Mouse (Mus musculus) hindbrain, postnatal 0 days (tissue): Measurements from ENCODE around the gene Tenm2. TPM values are rescaled to one million over a fixed set of nuclear protein-coding genes. Genes with fewer than 3 reads are reported as not detected.

ENCODE experiments used
- ATAC-seq: fragments of 200-750 bp; cut with Nextera tagmentation; 2 replicates; pipeline ENCODE4 v1.8.0; 2017; ENCODE audit warnings: mild to moderate bottlenecking, moderate TSS enrichment, moderate library complexity
- DNase-seq: peaks from one replicate; pipeline ENCODE4 v3.0.0-alpha.2; 2015; ENCODE audit warnings: low spot score
- H3K27ac ChIP-seq: fragments of 300-500 bp; sonication (generic); 2 replicates; pipeline ENCODE4 v1.5.1; 2014; ENCODE audit warnings: mild to moderate bottlenecking
- H3K27me3 ChIP-seq: fragments of 300-500 bp; sonication (generic); 2 replicates; pipeline ENCODE4 v1.6.1; 2014; ENCODE audit warnings: low read length, mixed read lengths; ENCODE audit not compliant: insufficient read depth
- H3K36me3 ChIP-seq: fragments of 300-500 bp; sonication (generic); 2 replicates; pipeline ENCODE4 v1.6.1; 2014; ENCODE audit warnings: low read length, mixed read lengths; ENCODE audit not compliant: insufficient read depth
- H3K4me1 ChIP-seq: fragments of 300-500 bp; sonication (generic); 2 replicates; pipeline ENCODE4 v1.6.1; 2014; ENCODE audit warnings: antibody characterized with exemption, low read length, mixed read lengths; ENCODE audit not compliant: insufficient read depth
- H3K4me2 ChIP-seq: fragments of 300-500 bp; sonication (generic); 2 replicates; pipeline ENCODE4 v1.6.1; 2014; ENCODE audit warnings: low read depth, mild to moderate bottlenecking, low read length, moderate library complexity, mixed read lengths
- H3K4me3 ChIP-seq: fragments of 300-500 bp; sonication (generic); 2 replicates; pipeline ENCODE4 v1.5.1; 2014; ENCODE audit warnings: low read length
- H3K9ac ChIP-seq: fragments of 300-500 bp; sonication (generic); replicated peaks from 2 replicates; pipeline ENCODE4 v1.6.1; 2014; ENCODE audit warnings: mild to moderate bottlenecking, low read length, moderate library complexity, mixed read lengths
- H3K9me3 ChIP-seq: fragments of 300-500 bp; sonication (generic); 2 replicates; pipeline ENCODE4 v1.6.1; 2016; ENCODE audit warnings: low read length, mixed read lengths
- CTCF ChIP-seq: IDR thresholded peaks from 2 replicates; pipeline ENCODE4 v1.5.1; 2016; ENCODE audit warnings: antibody characterized with exemption, control low read depth, low read depth
- WGBS: fragments of 180-500 bp; shearing (Covaris S2); extraction: QIAGEN DNeasy Blood & Tissue Kit; methylation state at CpG from one replicate; pipeline ENCODE4 v1.1.7; 2014; 5-methylcytosine and 5-hydroxymethylcytosine counted together
- polyA plus RNA-seq: library from polyadenylated mRNA; unstranded; fragments of >200 nt; fragmentation: Nextera tagmentation; extraction: Ambion mirVana; gene quantifications from 2 replicates; pipeline ENCODE4 v1.2.1, GENCODE M21; 2015
- total RNA-seq: library from RNA; depleted of rRNA; stranded (reverse); fragments of >200 nt; gene quantifications from 2 replicates; pipeline ENCODE4 v1.2.3, GENCODE M21; 2014

The Tenm2 gene
- total and polyA plus RNA-seq, 2 experiments from 2014 or later: 30.1 to 78.0 TPM

- no peak for TF ChIP-seq CTCF
- 71% methylated on average over 5 of the region's 5 CpGs for WGBS
- no peaks in the 10 kb centered on the region for H3K9me3 ChIP-seq
- no peaks in the 10 kb centered on the region for H3K27me3 ChIP-seq
- no peak overlapping the region for H3K4me3 ChIP-seq
- no peaks in the 10 kb centered on the region for H3K36me3 ChIP-seq
- H3K4me1 ChIP-seq: no peaks in the 10 kb centered on the region; the same call in 1 of the 2 replicates
- H3K4me2 ChIP-seq: no peak overlapping the region
- ATAC-seq (no peak), DNase-seq (no peak)
- no peak overlapping the region for H3K9ac ChIP-seq
- H3K27ac ChIP-seq: no peak overlapping the region
These were observed 978.6 kb downstream of the Tenm2 start for GRCm38 (mm10) chr11:36257187-36257586.

GRCm38 (mm10) chr11:36256747-36257146 is 979.0 kb downstream of the Tenm2 start:
- Histone ChIP-seq H3K9ac (no peak overlapping the region), H3K4me1 (no peaks in the 10 kb centered on the region; the same call in 1 of the 2 replicates), H3K4me3 (no peak overlapping the region), H3K4me2 (no peak overlapping the region), H3K36me3 (no peaks in the 10 kb centered on the region), H3K27ac (no peak overlapping the region), H3K27me3 (no peaks in the 10 kb centered on the region), H3K9me3 (no peaks in the 10 kb centered on the region)
- TF ChIP-seq CTCF: no peak
- WGBS: 70% methylated on average over 5 of the region's 5 CpGs
- no peak for ATAC-seq
- no peak for DNase-seq

GRCm38 (mm10) chr11:36254019-36254418 is 981.7 kb downstream of the Tenm2 start:
- Histone ChIP-seq H3K36me3 (no peaks in the 10 kb centered on the region), H3K9me3 (no peaks in the 10 kb centered on the region), H3K4me3 (no peak overlapping the region), H3K9ac (no peak overlapping the region), H3K27me3 (no peaks in the 10 kb centered on the region), H3K27ac (no peak overlapping the region), H3K4me1 (no peaks in the 10 kb centered on the region), H3K4me2 (no peak overlapping the region)
- WGBS: 85% methylated on average over 2 of the region's 2 CpGs
- DNase-seq (no peak), ATAC-seq (no peak)
- peak; percentile 27 for TF ChIP-seq CTCF

GRCm38 (mm10) chr11:36250111-36250510 is 985.7 kb downstream of the Tenm2 start:
- Histone ChIP-seq H3K4me2 (no peak overlapping the region), H3K4me1 (no peaks in the 10 kb centered on the region), H3K27me3 (no peaks in the 10 kb centered on the region), H3K9ac (no peak overlapping the region), H3K36me3 (no peaks in the 10 kb centered on the region), H3K27ac (no peak overlapping the region), H3K4me3 (no peak overlapping the region), H3K9me3 (no peaks in the 10 kb centered on the region)
- TF ChIP-seq CTCF: no peak
- WGBS: 33% methylated on average over 7 of the region's 7 CpGs
- DNase-seq (no peak), ATAC-seq (no peak)

GRCm38 (mm10) chr11:36246152-36246551 is 989.6 kb downstream of the Tenm2 start:
- no peaks in the 10 kb centered on the region for H3K9me3 ChIP-seq
- ATAC-seq (no peak), DNase-seq (peak; percentile 49)
- no peaks in the 10 kb centered on the region for H3K27me3 ChIP-seq
- H3K27ac ChIP-seq: no peak overlapping the region
- no peak overlapping the region for H3K9ac ChIP-seq
- H3K4me2 ChIP-seq: no peak overlapping the region
- WGBS: 73% methylated on average over 3 of the region's 3 CpGs
- H3K36me3 ChIP-seq: no peaks in the 10 kb centered on the region
- peak; percentile 46 for TF ChIP-seq CTCF
- peaks cover 11% of the 10 kb centered on the region for H3K4me1 ChIP-seq
- H3K4me3 ChIP-seq: no peak overlapping the region

GRCm38 (mm10) chr11:36244491-36244882 is 991.3 kb downstream of the Tenm2 start:
- H3K9me3 ChIP-seq: no peaks in the 10 kb centered on the region
- TF ChIP-seq CTCF: no peak

GRCm38 (mm10) chr11:36243747-36244490 is 991.8 kb downstream of the Tenm2 start:
- Histone ChIP-seq H3K9me3 (no peaks in the 10 kb centered on the region), H3K4me3 (no peak overlapping the region), H3K27ac (peak overlapping the region; percentile 52; the same call in 1 of the 2 replicates), H3K9ac (no peak overlapping the region), H3K4me2 (0 out of 2 replicates have a peak overlapping the region, but pooled peaks have one; percentile 1), H3K36me3 (no peaks in the 10 kb centered on the region), H3K27me3 (no peaks in the 10 kb centered on the region), H3K4me1 (peaks cover 11% of the 10 kb centered on the region)
- 35% methylated on average over 18 of the region's 18 CpGs for WGBS
- ATAC-seq (peak; percentile 84), DNase-seq (peak; percentile 87)
- TF ChIP-seq CTCF: 0 out of 2 replicates have a peak, but pooled peaks have one; percentile 5

More at GRCm38 (mm10) chr11:36244491-36244882, 991.3 kb downstream of the Tenm2 start:
- Histone ChIP-seq H3K4me1 (peaks cover 11% of the 10 kb centered on the region), H3K36me3 (no peaks in the 10 kb centered on the region), H3K4me2 (no peak overlapping the region), H3K27me3 (no peaks in the 10 kb centered on the region), H3K9ac (no peak overlapping the region), H3K4me3 (no peak overlapping the region), H3K27ac (peak overlapping the region; percentile 52; the same call in 1 of the 2 replicates)
- 72% methylated on average over 11 of the region's 11 CpGs for WGBS
- DNase-seq: no peak
- ATAC-seq: no peak
